Mouse (Mus musculus): ENCODE data around the gene Meaf6.

Meaf6 gene

GRCm38 (mm10) chr4:125116090-125116861, 31.3 kb downstream of the Meaf6 start:
- DNase-seq: peak; percentile 77

GRCm38 (mm10) chr4:125116929-125117328, 32.0 kb downstream of the Meaf6 start:
- peak; percentile 27 for DNase-seq

- DNase-seq: no peak
Measured at GRCm38 (mm10) chr4:125117902-125118320, 33.0 kb downstream of the Meaf6 start.

- DNase-seq: peak; percentile 50
Measured at GRCm38 (mm10) chr4:125119070-125119469, 34.1 kb downstream of the Meaf6 start.

- DNase-seq: no peak
Measured at GRCm38 (mm10) chr4:125119721-125120120, 34.8 kb downstream of the Meaf6 start.

GRCm38 (mm10) chr4:125122431-125123278, 37.7 kb downstream of the Meaf6 start:
- peak; percentile 77 for DNase-seq

- DNase-seq: peak; percentile 66
Measured at GRCm38 (mm10) chr4:125123279-125123671, 38.3 kb downstream of the Meaf6 start.

- DNase-seq: peak; percentile 69
Measured at GRCm38 (mm10) chr4:125124424-125125209, 39.7 kb downstream of the Meaf6 start.

- no peak for DNase-seq
Measured at GRCm38 (mm10) chr4:125125361-125125921, 40.5 kb downstream of the Meaf6 start.

GRCm38 (mm10) chr4:125126186-125126585, 41.3 kb downstream of the Meaf6 start:
- DNase-seq: no peak

- no peak for DNase-seq
Measured at GRCm38 (mm10) chr4:125126761-125127160, 41.8 kb downstream of the Meaf6 start.

GRCm38 (mm10) chr4:125127305-125128084, 42.6 kb downstream of the Meaf6 start, which contains the start of gene Zc3h12a:
Gene Zc3h12a (minus strand): TSS chr4:125127840.
- DNase-seq: peak; percentile 95

GRCm38 (mm10) chr4:125131493-125131892, 46.6 kb downstream of the Meaf6 start:
- DNase-seq: no peak

GRCm38 (mm10) chr4:125132394-125132793, 47.5 kb downstream of the Meaf6 start:
- peak; percentile 84 for DNase-seq

GRCm38 (mm10) chr4:125134192-125134591, 49.3 kb downstream of the Meaf6 start:
- no peak for DNase-seq

- no peak for DNase-seq
Measured at GRCm38 (mm10) chr4:125134631-125135030, 49.7 kb downstream of the Meaf6 start.

- DNase-seq: no peak
Measured at GRCm38 (mm10) chr4:125135076-125135855, 50.3 kb downstream of the Meaf6 start.

- DNase-seq: no peak
Measured at GRCm38 (mm10) chr4:125136303-125136888, 51.5 kb downstream of the Meaf6 start.

- DNase-seq: no peak
Measured at GRCm38 (mm10) chr4:125138321-125138720, 53.4 kb downstream of the Meaf6 start.

GRCm38 (mm10) chr4:125144211-125144610, 59.3 kb downstream of the Meaf6 start:
- DNase-seq: no peak

Data from kidney, postnatal 10 days (tissue).